Mouse (Mus musculus): ENCODE measurements around the gene Src. TPM values are rescaled to one million over a fixed set of nuclear protein-coding genes. Genes with fewer than 3 reads are reported as not detected.

Src gene
- polyA plus RNA-seq, 1 experiment = 59.8 TPM

DNA sequence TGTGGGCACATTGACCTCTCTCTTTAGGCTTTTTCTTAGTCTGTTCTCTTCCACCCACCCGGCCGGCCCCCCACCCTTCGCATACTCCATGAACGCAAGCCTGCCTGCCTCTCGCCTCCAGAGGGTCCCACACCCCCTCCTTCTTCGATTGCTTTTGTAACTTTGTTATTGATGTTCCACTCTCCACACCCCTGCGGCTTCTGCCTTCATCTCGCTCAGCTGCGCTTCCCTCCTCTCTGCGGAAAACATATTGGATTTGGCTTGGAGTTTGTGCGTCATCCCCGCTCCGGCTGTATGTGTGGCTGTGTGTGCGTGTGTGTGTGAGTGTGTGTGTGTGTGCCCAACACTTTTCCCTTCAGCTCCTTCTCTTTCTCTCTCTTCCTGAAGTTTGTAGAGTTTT lies 88.5 kb downstream of the Src start:
- TF ChIP-seq POLR2A (IDR thresholded peaks at IDR 0.05; ENCODE audit: borderline replicate concordance, extremely low read depth, low read depth, low read length) (no peak), CTCF (IDR thresholded peaks at IDR 0.05; ENCODE audit: insufficient read depth, low read length) (no peak)
- Histone ChIP-seq H3K4me1 (ENCODE audit: control insufficient read depth, insufficient read depth, low read length) (no peaks in the 10 kb centered on the region), H3K4me3 (replicated peaks; ENCODE audit: extremely low read depth, low read depth, low read length) (no peak overlapping the region)
- no peak for DNase-seq
- WGBS = 27% methylated on average over 14 of the region's 14 CpGs

DNA sequence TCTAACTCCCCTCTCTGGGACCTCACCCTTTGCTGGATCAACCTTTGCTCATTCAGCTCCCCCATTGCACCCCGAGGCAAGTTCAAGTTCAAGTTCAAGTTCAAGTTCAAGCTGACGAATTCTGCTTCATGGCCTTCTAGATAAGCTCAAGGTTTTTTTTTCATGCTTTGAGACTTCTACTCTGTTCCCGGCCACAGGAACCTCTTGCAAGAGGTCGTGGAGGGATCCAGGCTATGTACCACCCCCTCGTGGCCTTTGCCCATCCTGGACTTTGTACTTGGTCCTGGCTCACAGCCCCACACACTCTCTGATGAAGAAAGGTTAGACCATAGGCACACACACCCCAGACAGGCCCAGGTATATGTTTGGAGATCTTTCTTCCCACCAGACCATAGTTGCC lies 90.9 kb downstream of the Src start:
- no peak for DNase-seq
- no peaks in the 10 kb centered on the region for H3K4me1 ChIP-seq (ENCODE audit: control insufficient read depth, insufficient read depth, low read length)
- no peak for TF ChIP-seq POLR2A (IDR thresholded peaks at IDR 0.05; ENCODE audit: borderline replicate concordance, extremely low read depth, low read depth, low read length)
- TF ChIP-seq CTCF (IDR thresholded peaks at IDR 0.05; ENCODE audit: insufficient read depth, low read length) = no peak
- H3K4me3 ChIP-seq (replicated peaks; ENCODE audit: extremely low read depth, low read depth, low read length) = no peak overlapping the region
- WGBS = 71% methylated on average over 5 of the region's 5 CpGs

DNA sequence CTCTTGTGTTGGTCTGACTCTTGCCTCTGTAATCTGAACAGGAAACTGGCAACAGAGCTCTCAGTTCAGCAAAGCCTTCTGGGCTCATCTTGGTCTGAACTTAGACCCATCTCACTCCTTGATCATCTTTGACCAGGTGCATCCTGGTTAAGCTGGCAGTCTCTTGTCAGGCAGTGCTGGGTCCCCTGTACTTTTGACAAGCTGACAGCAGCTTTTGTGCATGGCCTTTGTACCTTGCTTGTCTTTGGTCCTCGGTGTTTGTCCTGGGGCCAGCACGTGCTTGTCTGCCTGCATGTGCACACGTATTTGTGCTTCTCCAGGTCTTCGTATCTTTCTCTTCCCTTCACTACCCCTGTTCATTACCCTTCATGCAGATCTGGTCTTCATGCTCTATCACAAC lies 91.8 kb downstream of the Src start:
- no peak for TF ChIP-seq CTCF (IDR thresholded peaks at IDR 0.05; ENCODE audit: insufficient read depth, low read length)
- TF ChIP-seq POLR2A (IDR thresholded peaks at IDR 0.05; ENCODE audit: borderline replicate concordance, extremely low read depth, low read depth, low read length) = no peak
- Histone ChIP-seq H3K4me1 (ENCODE audit: control insufficient read depth, insufficient read depth, low read length) (no peaks in the 10 kb centered on the region), H3K4me3 (replicated peaks; ENCODE audit: extremely low read depth, low read depth, low read length) (no peak overlapping the region)
- DNase-seq = no peak
- 72% methylated on average over 4 of the region's 4 CpGs for WGBS

DNA sequence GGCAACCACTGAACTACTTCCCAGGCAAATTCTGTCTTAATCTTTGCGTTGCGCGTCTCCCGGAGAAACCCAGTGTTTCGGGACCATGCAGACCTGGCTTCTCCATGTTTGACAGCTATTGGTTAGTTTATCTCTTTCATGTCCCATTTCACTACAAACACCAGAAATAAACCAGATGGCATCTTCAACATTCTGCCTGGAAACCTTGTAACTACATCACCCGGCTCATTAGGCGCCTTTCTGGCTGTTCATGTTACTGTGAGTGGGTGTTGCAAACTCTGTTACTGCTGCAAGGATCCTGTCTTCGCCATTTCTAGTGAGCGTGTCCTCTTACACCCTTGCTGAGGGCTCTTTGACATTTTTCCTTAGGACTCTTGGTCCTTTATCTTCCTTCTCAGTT lies 94.6 kb downstream of the Src start:
- TF ChIP-seq POLR2A (IDR thresholded peaks at IDR 0.05; ENCODE audit: borderline replicate concordance, extremely low read depth, low read depth, low read length) (no peak), CTCF (IDR thresholded peaks at IDR 0.05; ENCODE audit: insufficient read depth, low read length) (no peak)
- no peaks in the 10 kb centered on the region for H3K4me1 ChIP-seq (ENCODE audit: control insufficient read depth, insufficient read depth, low read length)
- WGBS = 92% methylated on average over 9 of the region's 9 CpGs
- H3K4me3 ChIP-seq (replicated peaks; ENCODE audit: extremely low read depth, low read depth, low read length) = no peak overlapping the region
- no peak for DNase-seq

DNA sequence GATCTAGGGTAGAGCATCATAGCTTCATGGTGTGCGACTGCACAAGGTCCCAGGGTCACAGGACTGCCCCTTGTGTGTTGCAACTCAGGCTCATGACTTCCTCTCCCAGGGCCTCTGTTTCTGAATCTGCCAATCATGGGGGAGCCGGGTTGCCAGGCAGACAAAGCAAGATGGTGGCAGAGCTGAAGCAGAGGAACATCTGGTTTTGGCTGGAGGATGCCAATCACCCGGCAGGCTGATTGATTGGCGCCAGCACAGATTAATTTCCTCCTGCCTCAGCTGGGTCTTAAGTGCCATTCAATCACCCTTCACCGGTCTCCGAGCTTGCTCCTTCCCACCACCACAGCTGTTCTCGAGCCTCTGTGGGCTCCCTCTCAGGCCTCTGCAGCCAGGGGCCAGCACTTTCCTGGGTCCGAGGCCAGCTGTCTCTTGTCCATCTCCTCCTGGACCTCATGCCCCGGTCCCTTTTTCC lies 95.5 kb downstream of the Src start:
- no peaks in the 10 kb centered on the region for H3K4me1 ChIP-seq (ENCODE audit: control insufficient read depth, insufficient read depth, low read length)
- 39% methylated on average over 9 of the region's 9 CpGs for WGBS
- no peak overlapping the region for H3K4me3 ChIP-seq (replicated peaks; ENCODE audit: extremely low read depth, low read depth, low read length)
- DNase-seq = no peak
- TF ChIP-seq POLR2A (IDR thresholded peaks at IDR 0.05; ENCODE audit: borderline replicate concordance, extremely low read depth, low read depth, low read length) (no peak), CTCF (IDR thresholded peaks at IDR 0.05; ENCODE audit: insufficient read depth, low read length) (no peak)

DNA sequence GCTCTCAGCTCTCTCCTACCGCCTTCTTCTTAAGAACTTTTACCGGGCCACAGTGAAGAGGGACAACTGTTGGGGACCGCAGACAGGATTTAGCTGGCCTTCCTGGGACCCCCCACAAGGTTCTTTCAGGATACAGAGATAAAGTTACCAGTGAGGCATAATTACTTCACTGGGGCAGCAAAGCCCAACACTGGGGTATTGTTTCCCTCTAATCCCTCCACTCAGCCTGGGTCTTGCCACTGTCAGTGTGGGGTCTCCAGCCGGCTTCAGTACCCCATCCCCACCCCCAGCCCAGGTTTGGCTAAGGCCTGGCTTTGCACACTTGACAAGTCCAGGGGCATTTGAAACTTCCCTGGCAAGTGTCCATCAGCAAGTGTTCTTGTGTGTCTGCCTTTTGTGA lies 96.1 kb downstream of the Src start:
- 35% methylated on average over 4 of the region's 4 CpGs for WGBS
- TF ChIP-seq POLR2A (IDR thresholded peaks at IDR 0.05; ENCODE audit: borderline replicate concordance, extremely low read depth, low read depth, low read length) (no peak), CTCF (IDR thresholded peaks at IDR 0.05; ENCODE audit: insufficient read depth, low read length) (no peak)

DNA sequence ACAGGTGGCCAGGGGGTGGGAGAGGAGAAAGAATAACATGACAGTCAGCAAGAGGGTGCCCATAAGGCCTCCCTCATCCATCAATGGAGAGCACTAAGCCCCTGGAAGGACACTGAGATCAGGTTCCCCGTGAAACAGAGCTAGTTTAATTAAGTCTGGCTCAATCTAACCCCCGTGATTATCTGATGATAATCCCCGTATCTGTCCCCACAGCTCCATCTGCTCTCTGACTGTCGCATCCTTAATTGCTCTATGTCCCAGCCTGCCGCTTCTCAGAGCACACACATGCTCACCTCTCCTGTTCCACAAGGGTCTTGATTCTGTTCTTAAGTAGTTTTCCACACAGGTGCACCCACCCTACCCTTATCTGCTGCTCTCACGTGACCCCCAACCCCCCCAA lies 99.3 kb downstream of the Src start:
- DNase-seq = no peak
- WGBS = 57% methylated on average over 6 of the region's 6 CpGs
- TF ChIP-seq POLR2A (IDR thresholded peaks at IDR 0.05; ENCODE audit: borderline replicate concordance, extremely low read depth, low read depth, low read length) = no peak
- no peak for TF ChIP-seq CTCF (IDR thresholded peaks at IDR 0.05; ENCODE audit: insufficient read depth, low read length)

More for the DNA sequence above, 96.1 kb downstream of the Src start:
- H3K4me3 ChIP-seq (replicated peaks; ENCODE audit: extremely low read depth, low read depth, low read length) = no peak overlapping the region
- DNase-seq = no peak
- no peaks in the 10 kb centered on the region for H3K4me1 ChIP-seq (ENCODE audit: control insufficient read depth, insufficient read depth, low read length)

DNA sequence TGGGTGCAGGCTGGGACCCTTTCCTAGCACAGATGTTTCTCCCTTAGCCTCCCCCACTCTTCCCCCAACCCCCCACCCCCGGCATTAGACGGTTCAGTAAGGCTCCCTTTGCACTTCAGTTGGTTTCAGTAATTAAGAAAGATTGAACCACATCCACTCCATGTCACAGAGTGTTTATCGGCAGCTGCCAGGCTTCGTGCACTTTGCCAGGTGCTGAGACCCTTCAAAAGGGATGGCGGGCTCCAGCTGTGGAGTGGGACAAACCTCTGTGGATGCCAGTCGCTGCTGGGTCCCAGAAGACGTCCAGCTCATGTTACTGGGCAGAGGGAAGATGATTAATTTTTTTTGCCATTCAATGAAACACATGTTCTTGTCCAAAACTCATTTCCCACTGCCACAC lies 100.2 kb downstream of the Src start:
- H3K4me3 ChIP-seq (replicated peaks; ENCODE audit: extremely low read depth, low read depth, low read length) = no peak overlapping the region
- 43% methylated on average over 7 of the region's 7 CpGs for WGBS
- H3K4me1 ChIP-seq (ENCODE audit: control insufficient read depth, insufficient read depth, low read length) = no peaks in the 10 kb centered on the region
- no peak for DNase-seq
- TF ChIP-seq POLR2A (IDR thresholded peaks at IDR 0.05; ENCODE audit: borderline replicate concordance, extremely low read depth, low read depth, low read length) (no peak), CTCF (IDR thresholded peaks at IDR 0.05; ENCODE audit: insufficient read depth, low read length) (no peak)

More for the DNA sequence above, 99.3 kb downstream of the Src start:
- H3K4me1 ChIP-seq (ENCODE audit: control insufficient read depth, insufficient read depth, low read length) = no peaks in the 10 kb centered on the region
- no peak overlapping the region for H3K4me3 ChIP-seq (replicated peaks; ENCODE audit: extremely low read depth, low read depth, low read length)

DNA sequence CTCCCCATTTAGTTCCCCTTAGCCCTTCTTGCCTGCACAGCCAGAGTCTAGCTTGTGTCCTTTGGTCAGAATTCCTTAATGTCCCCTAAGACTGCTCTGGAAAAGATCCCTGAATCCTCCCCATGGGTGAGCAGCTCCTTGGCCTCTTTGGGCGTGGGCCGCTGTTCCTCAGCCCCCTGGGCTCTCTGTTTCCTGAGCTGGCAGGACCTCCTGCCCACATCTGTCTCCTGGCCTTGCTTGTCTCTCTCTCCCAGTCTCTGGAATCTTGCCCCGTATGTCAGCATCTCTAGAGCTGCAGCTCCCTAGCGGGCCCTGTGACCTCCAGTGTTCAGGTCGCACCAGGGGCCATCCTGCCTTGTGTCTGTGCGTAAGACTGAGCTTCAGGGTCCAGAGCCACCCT lies 101.2 kb downstream of the Src start:
- WGBS = 60% methylated on average over 6 of the region's 6 CpGs
- TF ChIP-seq POLR2A (IDR thresholded peaks at IDR 0.05; ENCODE audit: borderline replicate concordance, extremely low read depth, low read depth, low read length) = no peak
- no peak for TF ChIP-seq CTCF (IDR thresholded peaks at IDR 0.05; ENCODE audit: insufficient read depth, low read length)
- DNase-seq = no peak

DNA sequence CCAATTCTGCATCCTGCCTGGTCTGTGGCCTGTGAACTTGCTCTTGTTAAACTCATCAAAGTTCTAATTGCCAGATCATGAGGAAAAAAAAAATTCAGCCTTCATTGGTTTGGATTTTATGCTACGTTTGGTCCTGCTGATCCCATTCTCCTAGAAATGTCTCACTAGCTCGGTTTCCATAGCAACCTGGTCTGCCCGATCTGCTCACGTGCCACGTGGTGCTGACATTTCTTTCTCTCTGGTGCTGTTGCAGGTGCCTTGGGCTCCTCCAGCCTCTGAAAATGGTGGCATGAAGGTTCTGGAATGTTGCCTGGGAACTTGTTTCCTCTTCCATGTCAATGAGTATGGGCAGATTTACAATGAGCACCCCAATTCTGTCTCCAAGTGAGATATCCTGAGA lies 102.3 kb downstream of the Src start:
- no peaks in the 10 kb centered on the region for H3K4me1 ChIP-seq (ENCODE audit: control insufficient read depth, insufficient read depth, low read length)
- TF ChIP-seq POLR2A (IDR thresholded peaks at IDR 0.05; ENCODE audit: borderline replicate concordance, extremely low read depth, low read depth, low read length) (no peak), CTCF (IDR thresholded peaks at IDR 0.05; ENCODE audit: insufficient read depth, low read length) (no peak)
- WGBS = 36% methylated on average over 5 of the region's 5 CpGs
- H3K4me3 ChIP-seq (replicated peaks; ENCODE audit: extremely low read depth, low read depth, low read length) = no peak overlapping the region
- DNase-seq = no peak

More for the DNA sequence above, 101.2 kb downstream of the Src start:
- H3K4me3 ChIP-seq (replicated peaks; ENCODE audit: extremely low read depth, low read depth, low read length) = no peak overlapping the region
- no peaks in the 10 kb centered on the region for H3K4me1 ChIP-seq (ENCODE audit: control insufficient read depth, insufficient read depth, low read length)

Other genes with a start within 250 kb of the Src start
- gene Rbl1, start 213.9 kb upstream of the Src start, polyA plus RNA-seq (2012; rRNA removed) = 4.3 TPM in 2 replicates
- gene Rpn2, start 139.4 kb upstream of the Src start, polyA plus RNA-seq (2012; rRNA removed) = 179 and 205 TPM in 2 replicates
- gene Mroh8, start 138.9 kb upstream of the Src start, polyA plus RNA-seq (2012; rRNA removed) = 0.17 and 0.18 TPM in 2 replicates
- gene Ghrh, start 70.9 kb upstream of the Src start, polyA plus RNA-seq (2012; rRNA removed) = not detected in 2 replicates
- gene Manbal, start 50.9 kb upstream of the Src start, polyA plus RNA-seq (2012; rRNA removed) = 85.5 and 108 TPM in 2 replicates
- gene Nnat, start 141.6 kb downstream of the Src start, polyA plus RNA-seq (2012; rRNA removed) = 25.3 and 56.8 TPM in 2 replicates
- gene Blcap, start 152.8 kb downstream of the Src start, polyA plus RNA-seq (2012; rRNA removed) = 41.3 and 49.3 TPM in 2 replicates